Mouse (Mus musculus): Measurements from ENCODE around the gene Glrx.
"Not testable (repeated sequence)": the region's sequence is repeated elsewhere in the genome, so short reads cannot be mapped to it uniquely, and the experiment has no call there.

DNA sequence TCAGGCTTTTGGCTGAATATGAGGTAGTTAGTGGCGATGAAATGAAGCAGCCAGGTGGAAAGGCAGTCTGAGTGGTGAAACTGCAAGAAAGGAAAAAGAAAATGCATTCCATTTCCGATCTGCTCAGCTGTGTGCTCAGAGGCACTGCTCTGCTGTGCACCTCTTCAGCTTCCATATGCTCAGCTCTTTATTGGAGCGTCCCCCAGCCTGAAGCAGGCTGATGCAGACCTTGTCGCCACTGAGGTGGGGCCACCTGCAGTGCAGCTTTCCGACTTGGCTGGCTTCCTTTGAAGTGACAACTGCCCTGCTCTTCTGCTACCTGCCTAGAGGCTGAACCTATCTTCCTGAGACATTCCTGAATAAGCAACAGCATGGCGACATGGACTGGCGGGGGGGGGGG, 36.5 kb downstream of the Glrx start:
- TF ChIP-seq CTCF (IDR thresholded peaks at IDR 0.05); POLR2A (IDR thresholded peaks at IDR 0.05; ENCODE audit: insufficient read depth, low read depth, low read length); EP300 (IDR thresholded peaks at IDR 0.05; ENCODE audit: insufficient read depth, low read depth, low read length): not testable (repeated sequence)

All from heart, adult 2 months (tissue).